Mouse (Mus musculus): Measurements from ENCODE around the gene Olfr520.
"Not testable (repeated sequence)": the region's sequence is repeated elsewhere in the genome, so short reads cannot be mapped to it uniquely, and the experiment has no call there.

Gene Olfr520

GRCm38 (mm10) chr7:99711166-99711565 is 18.9 kb upstream of the Olfr520 start, which contains the start of gene Slco2b1:
TSS of gene Slco2b1 (minus strand) at chr7:99711340.
- no peak for DNase-seq (ENCODE audit: low spot score in 2 of 2)

DNA sequence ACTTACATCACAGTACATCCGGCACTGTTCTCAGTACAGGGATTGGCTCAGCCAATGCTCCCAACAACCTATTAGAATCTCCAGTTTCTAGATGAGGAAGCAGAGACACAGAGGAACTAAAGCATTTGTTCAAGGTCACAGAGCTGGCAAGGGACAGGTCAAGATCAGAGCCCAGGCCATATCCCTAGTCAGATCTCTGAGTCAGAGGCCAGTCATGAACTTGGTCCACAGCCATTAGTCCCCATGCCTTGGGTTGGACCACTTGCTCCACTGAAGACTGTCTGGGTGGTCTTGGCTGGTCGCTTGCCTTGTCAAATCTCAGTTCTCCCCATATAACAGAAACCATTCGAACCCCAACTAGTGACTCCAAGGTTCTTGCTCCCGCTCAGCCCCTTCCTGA is 17.6 kb upstream of the Olfr520 start:
- no peak for DNase-seq (ENCODE audit: low spot score in 2 of 2)

DNA sequence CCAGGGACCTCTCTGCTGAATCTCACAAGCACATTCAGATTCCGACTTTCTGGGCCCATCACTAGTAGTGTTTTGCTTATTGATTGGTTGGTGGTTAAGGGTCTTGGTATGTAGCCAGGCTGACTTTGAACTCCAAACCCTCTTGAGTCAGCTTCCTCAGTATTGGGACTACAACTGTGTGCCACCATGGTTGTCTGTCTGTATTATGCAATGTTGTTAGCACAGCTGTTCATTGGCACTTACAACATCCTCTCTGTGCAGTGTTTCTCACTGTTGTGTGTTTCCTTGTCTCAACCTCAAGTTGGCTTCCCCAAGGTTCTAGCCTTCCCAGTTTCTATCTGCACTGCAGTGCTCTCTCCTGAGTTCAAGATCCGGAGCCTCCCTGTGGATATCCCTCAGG is 13.5 kb upstream of the Olfr520 start:
- DNase-seq (ENCODE audit: low spot score in 2 of 2) = no peak

DNA sequence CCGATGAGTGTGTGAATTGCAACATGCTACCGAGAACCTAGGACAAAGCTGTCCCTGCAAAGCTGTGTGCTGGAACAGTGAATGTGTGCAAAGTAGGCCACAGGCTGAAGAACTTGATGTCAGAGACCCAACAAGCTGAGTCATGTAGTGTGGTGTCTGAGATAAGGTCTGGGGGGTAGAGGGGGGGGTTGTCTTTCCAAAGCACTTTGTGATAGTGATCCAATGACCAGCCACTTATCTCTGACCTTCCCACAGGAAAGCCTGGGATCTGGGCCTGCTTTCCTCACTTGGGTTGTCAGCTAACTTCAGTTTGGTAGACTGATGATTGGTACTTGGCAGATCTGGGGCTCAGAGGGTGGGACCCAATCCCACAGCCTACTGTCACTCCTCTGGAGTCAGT is 4.5 kb downstream of the Olfr520 start:
- DNase-seq (ENCODE audit: low spot score in 2 of 2) = no peak

GRCm38 (mm10) chr7:99735491-99735890 is 5.4 kb downstream of the Olfr520 start:
- not testable (repeated sequence) for DNase-seq (ENCODE audit: low spot score in 2 of 2)

DNA sequence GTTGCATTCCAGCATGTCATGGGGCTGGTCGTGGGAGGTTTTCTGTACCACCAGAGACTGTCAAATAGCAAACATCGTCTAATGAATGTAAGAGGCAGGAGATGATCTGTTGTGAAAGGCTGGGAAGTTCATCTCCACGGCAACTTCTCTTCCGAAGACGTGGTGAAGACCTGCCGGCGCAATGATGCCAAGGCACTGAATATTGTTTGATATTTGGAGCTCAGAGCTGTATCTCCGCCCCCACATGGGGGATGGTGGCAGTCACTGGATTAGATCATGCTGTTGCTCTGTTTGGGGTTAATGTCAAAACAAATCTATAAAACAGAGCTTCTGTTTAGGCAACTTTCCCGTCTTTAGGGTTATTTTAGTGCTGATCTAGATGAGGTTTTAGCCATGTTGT is 9.2 kb downstream of the Olfr520 start:
- peak in 1 of 2 experiments; percentile 18 for DNase-seq (ENCODE audit: low spot score in 2 of 2)

- no peak for DNase-seq (ENCODE audit: low spot score in 2 of 2)
These were observed 33.1 kb downstream of the Olfr520 start, which contains the start of gene Olfr521 for GRCm38 (mm10) chr7:99763207-99763606. TSS of gene Olfr521 (plus strand) at chr7:99763507.

DNA sequence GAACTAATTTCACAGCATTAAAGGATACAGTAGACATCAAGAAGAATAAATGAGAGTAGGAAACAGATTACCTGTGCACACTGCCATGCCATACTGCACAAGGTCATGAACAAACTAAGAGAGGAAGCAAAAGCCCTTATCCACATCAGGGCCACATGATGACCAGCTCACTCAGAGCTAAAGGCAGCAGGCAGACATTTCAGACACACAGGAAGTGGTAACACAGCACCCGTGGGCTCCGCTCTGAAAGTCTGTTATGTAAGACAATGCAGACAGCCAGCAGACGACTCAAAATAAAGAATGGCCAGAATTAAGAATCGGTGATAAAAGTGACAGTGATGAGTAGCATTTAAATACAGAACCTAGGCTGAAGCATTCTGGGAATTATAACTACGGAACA is 51.3 kb downstream of the Olfr520 start:
- DNase-seq (ENCODE audit: low spot score in 2 of 2) = no peak

GRCm38 (mm10) chr7:99781916-99782315 is 51.8 kb downstream of the Olfr520 start:
- no peak for DNase-seq (ENCODE audit: low spot score in 2 of 2)

GRCm38 (mm10) chr7:99783421-99783820 is 53.3 kb downstream of the Olfr520 start:
- no peak for DNase-seq (ENCODE audit: low spot score in 2 of 2)

DNA sequence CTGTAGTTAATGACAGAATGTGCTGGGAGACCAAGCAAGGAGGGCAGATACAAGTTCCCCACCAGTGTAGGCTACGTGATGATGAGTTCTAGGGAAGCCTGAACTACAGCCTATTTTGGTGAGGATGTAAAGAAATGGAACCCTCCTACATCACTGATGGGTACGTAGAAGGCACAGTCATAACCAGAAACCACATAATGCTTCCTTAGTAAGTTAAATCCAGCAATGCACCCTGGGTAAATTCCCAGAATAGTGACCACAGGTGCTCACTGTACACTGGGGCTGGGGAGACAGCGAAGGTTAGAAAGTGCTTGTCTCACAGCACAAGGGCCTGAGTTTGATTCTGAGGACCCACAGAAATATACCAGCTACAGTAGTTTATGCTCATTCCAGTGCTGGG is 55.5 kb downstream of the Olfr520 start:
- DNase-seq (ENCODE audit: low spot score in 2 of 2) = no peak

Measured in frontal cortex, postnatal 10 days (tissue).